Mouse (Mus musculus): Measurements from ENCODE around the gene Scube3. TPM values are rescaled to one million over a fixed set of nuclear protein-coding genes. Genes with fewer than 3 reads are reported as not detected.
"Not testable (repeated sequence)": the region's sequence is repeated elsewhere in the genome, so short reads cannot be mapped to it uniquely, and the experiment has no call there.

Scube3 gene
- polyA plus RNA-seq, 1 experiment, result 0.47 TPM

- 67% methylated on average over 4 of the region's 4 CpGs for WGBS
- DNase-seq (ENCODE audit: low read depth, low spot score), result no peak
Observed at GRCm38 (mm10) chr17:28209457-28210110, 67.6 kb downstream of the Scube3 start.

GRCm38 (mm10) chr17:28211921-28212341 lies 70.0 kb downstream of the Scube3 start:
- 58% methylated on average over 6 of the region's 6 CpGs for WGBS
- no peak for DNase-seq (ENCODE audit: low read depth, low spot score)

- 41% methylated on average over 9 of the region's 9 CpGs for WGBS
- DNase-seq (ENCODE audit: low read depth, low spot score), result no peak
Observed at GRCm38 (mm10) chr17:28212391-28212790, 70.5 kb downstream of the Scube3 start.

- 25% methylated on average over 4 of the region's 4 CpGs for WGBS
Observed at GRCm38 (mm10) chr17:28213236-28213635, 71.3 kb downstream of the Scube3 start.

GRCm38 (mm10) chr17:28216791-28217190 lies 74.8 kb downstream of the Scube3 start:
- 79% methylated on average over 9 of the region's 9 CpGs for WGBS

More at GRCm38 (mm10) chr17:28213236-28213635, 71.3 kb downstream of the Scube3 start:
- DNase-seq (ENCODE audit: low read depth, low spot score), result no peak

GRCm38 (mm10) chr17:28217721-28218649 lies 76.0 kb downstream of the Scube3 start:
- WGBS, result 28% methylated on average over 23 of the region's 23 CpGs
- DNase-seq (ENCODE audit: low read depth, low spot score), result no peak

More at GRCm38 (mm10) chr17:28216791-28217190, 74.8 kb downstream of the Scube3 start:
- DNase-seq (ENCODE audit: low read depth, low spot score), result no peak

- WGBS, result 92% methylated on average over 10 of the region's 10 CpGs
Observed at GRCm38 (mm10) chr17:28222463-28222862, 80.5 kb downstream of the Scube3 start.

GRCm38 (mm10) chr17:28223561-28224391 lies 81.8 kb downstream of the Scube3 start:
- WGBS, result 1% methylated on average over 46 of the region's 46 CpGs
- DNase-seq (ENCODE audit: low read depth, low spot score), result peak; percentile 94

More at GRCm38 (mm10) chr17:28222463-28222862, 80.5 kb downstream of the Scube3 start:
- DNase-seq (ENCODE audit: low read depth, low spot score), result not testable (repeated sequence)

Other genes with a start within 250 kb of the Scube3 start
- 19.8 and 27.3 TPM in 2 replicates for gene Anks1, start 232.8 kb upstream of the Scube3 start, polyA plus RNA-seq (2012; rRNA removed)
- gene Taf11, start 232.3 kb upstream of the Scube3 start, polyA plus RNA-seq (2012; rRNA removed), result 8.1 and 9.3 TPM in 2 replicates
- 1.0 and 1.3 TPM in 2 replicates for gene Tcp11, start 61.5 kb upstream of the Scube3 start, polyA plus RNA-seq (2012; rRNA removed)
- 21.2 and 28.2 TPM in 2 replicates for gene Zfp523, start 35.0 kb downstream of the Scube3 start, polyA plus RNA-seq (2012; rRNA removed)
- 5.9 and 7.2 TPM in 2 replicates for gene Def6, start 65.6 kb downstream of the Scube3 start, polyA plus RNA-seq (2012; rRNA removed)
- 139 and 154 TPM in 2 replicates for gene Ppard, start 90.6 kb downstream of the Scube3 start, polyA plus RNA-seq (2012; rRNA removed)
- 8.7 and 11.2 TPM in 2 replicates for gene Fance, start 171.4 kb downstream of the Scube3 start, polyA plus RNA-seq (2012; rRNA removed)
- gene Rpl10a, start 186.3 kb downstream of the Scube3 start, polyA plus RNA-seq (2012; rRNA removed), result 2,568 and 3,337 TPM in 2 replicates
- 21.6 and 23.5 TPM in 2 replicates for gene Tead3, start 208.7 kb downstream of the Scube3 start, polyA plus RNA-seq (2012; rRNA removed)
- 0.51 and 0.58 TPM in 2 replicates for gene Tulp1, start 223.1 kb downstream of the Scube3 start, polyA plus RNA-seq (2012; rRNA removed)